Mouse (Mus musculus) liver, adult (tissue): ENCODE measurements around the gene Olfr659.

Experiments used
- GATA4 ChIP-seq: IDR thresholded peaks from 2 replicates; pipeline ENCODE4 v1.6.1; 2014; ENCODE audit warnings: mild to moderate bottlenecking, low read length; ENCODE audit not compliant: insufficient replicate concordance

Gene Olfr659

GRCm38 (mm10) chr7:104666453-104666852 is at the start of gene Olfr659:
Olfr659 (plus strand) TSS chr7:104666753.
- no peak for TF ChIP-seq GATA4

GRCm38 (mm10) chr7:104624494-104624893 is 42.1 kb upstream of the Olfr659 start, which contains the start of gene Olfr657:
Olfr657 (plus strand) TSS chr7:104624794.
- no peak for TF ChIP-seq GATA4

- TF ChIP-seq GATA4, result no peak
These were observed 19.6 kb upstream of the Olfr659 start, which contains the start of gene Olfr658 for GRCm38 (mm10) chr7:104646841-104647482. Olfr658 (minus strand) TSS chr7:104647305.

- TF ChIP-seq GATA4, result no peak
These were observed 19.6 kb downstream of the Olfr659 start, which contains the start of gene Olfr661 for GRCm38 (mm10) chr7:104686201-104686600. Olfr661 (plus strand) TSS chr7:104686501.
